Mouse (Mus musculus): ENCODE data around the gene AB124611. TPM values are rescaled to one million over a fixed set of nuclear protein-coding genes. Genes with fewer than 3 reads are reported as not detected.
"Not testable (repeated sequence)": the region's sequence is repeated elsewhere in the genome, so short reads cannot be mapped to it uniquely, and the experiment has no call there.

The AB124611 gene
- 6.0 and 7.1 TPM in 2 replicates for polyA plus RNA-seq (2016; fragmentation: Nextera tagmentation; extraction: Ambion mirVana)

GRCm38 (mm10) chr9:21525937-21526633 lies at the start of gene AB124611:
Gene AB124611 (plus strand): TSS chr9:21526176.
- DNase-seq (ENCODE audit: low spot score) = no peak
- H3K27ac ChIP-seq (replicated peaks) = 0 out of 2 replicates have a peak within 1 kb of the TSS, but pooled peaks have one; percentile 24
- H3K27me3 ChIP-seq (ENCODE audit: low read depth, poor library complexity, severe bottlenecking) = no peaks in the 10 kb centered on the region
- H3K4me3 ChIP-seq = no peak within 1 kb of the TSS
- 0 out of 2 replicates have a peak, but pooled peaks cover 4% of the 10 kb centered on the region for H3K9me3 ChIP-seq (replicated peaks)
- 71% methylated on average over 14 of the region's 14 CpGs for WGBS
- H3K36me3 ChIP-seq = peaks cover 7% of the 10 kb centered on the region
- peaks cover 12% of the 10 kb centered on the region for H3K4me1 ChIP-seq

DNA sequence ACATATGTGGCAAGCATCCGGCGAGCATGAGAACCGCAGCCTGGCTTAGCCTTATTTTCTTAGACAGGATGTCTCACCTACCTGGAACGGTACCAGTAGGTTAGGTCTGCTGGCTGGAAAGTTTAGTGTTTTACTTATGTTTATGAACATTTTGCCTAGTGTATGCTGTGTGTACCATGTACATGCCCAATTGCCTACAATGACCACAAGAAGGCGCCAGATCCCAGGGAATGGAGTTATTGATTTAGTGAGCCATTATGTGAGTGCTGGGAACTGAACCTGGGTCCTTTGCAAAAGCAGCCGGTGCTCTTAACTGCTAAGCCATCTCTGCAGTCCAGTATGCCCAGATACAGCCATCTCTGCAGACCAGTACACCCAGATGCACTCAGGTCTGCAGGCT lies 48.3 kb upstream of the AB124611 start:
- H3K4me1 ChIP-seq = no peaks in the 10 kb centered on the region
- peaks cover 9% of the 10 kb centered on the region; the same call in 1 of the 2 replicates for H3K9me3 ChIP-seq (replicated peaks)
- H3K27ac ChIP-seq (replicated peaks) = no peak overlapping the region
- 95% methylated on average over 6 of the region's 6 CpGs for WGBS
- no peak for DNase-seq (ENCODE audit: low spot score)
- no peaks in the 10 kb centered on the region for H3K27me3 ChIP-seq (ENCODE audit: low read depth, poor library complexity, severe bottlenecking)
- H3K4me3 ChIP-seq = no peak overlapping the region
- peaks cover 98% of the 10 kb centered on the region for H3K36me3 ChIP-seq

DNA sequence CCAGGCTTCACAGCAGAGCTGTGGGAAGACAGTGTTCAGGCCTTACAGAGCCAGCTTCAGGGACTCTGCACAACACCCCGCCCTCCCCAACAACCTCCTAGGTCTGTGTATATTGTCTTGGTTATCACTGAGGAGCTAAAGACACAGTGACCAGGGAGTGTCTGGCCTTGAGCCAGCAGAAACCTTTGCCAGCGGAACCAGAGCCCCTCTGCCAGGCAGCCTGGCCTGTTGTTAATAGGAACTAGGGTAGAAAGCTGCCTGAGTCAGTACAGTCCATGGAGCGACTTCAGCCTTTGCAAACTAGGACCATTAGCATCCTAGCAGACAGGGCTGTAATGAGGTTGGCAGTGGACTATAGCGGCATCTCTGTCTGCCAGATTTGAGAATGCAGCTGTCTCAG lies 41.9 kb upstream of the AB124611 start:
- whole genome bisulfite sequencing = 95% methylated on average over 4 of the region's 4 CpGs
- Histone ChIP-seq H3K4me3 (no peak overlapping the region), H3K27ac (replicated peaks) (no peak overlapping the region), H3K4me1 (no peaks in the 10 kb centered on the region), H3K9me3 (replicated peaks) (no peaks in the 10 kb centered on the region), H3K36me3 (peaks cover 91% of the 10 kb centered on the region), H3K27me3 (ENCODE audit: low read depth, poor library complexity, severe bottlenecking) (no peaks in the 10 kb centered on the region)
- DNase-seq (ENCODE audit: low spot score) = no peak

GRCm38 (mm10) chr9:21488246-21488645 lies 37.7 kb upstream of the AB124611 start:
- peaks cover 75% of the 10 kb centered on the region for H3K36me3 ChIP-seq
- not testable (repeated sequence) for DNase-seq (ENCODE audit: low spot score); H3K4me3 ChIP-seq; H3K27ac ChIP-seq (replicated peaks); H3K27me3 ChIP-seq (ENCODE audit: low read depth, poor library complexity, severe bottlenecking); H3K9me3 ChIP-seq (replicated peaks); H3K4me1 ChIP-seq
- WGBS = 95% methylated on average over 1 of the region's 2 CpGs

DNA sequence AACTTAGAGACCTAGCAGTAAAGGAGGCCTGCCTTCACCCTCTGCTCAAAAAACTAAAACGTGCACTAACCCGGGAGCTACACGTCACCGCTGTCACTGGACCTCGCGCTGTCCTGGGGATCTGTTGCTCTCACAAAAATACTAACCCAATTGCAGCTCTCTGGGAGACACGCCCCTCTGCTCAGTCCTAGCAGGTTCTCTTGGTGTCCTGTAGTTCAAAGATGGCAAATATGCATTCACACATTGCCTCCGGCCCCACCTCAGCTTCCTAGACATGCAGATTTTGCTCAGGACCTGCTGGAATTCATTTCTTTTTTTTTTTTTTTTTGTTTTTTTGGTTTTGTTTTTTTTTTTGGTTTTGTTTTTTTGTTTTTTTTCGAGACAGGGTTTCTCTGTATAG lies 35.3 kb upstream of the AB124611 start:
- no peaks in the 10 kb centered on the region for H3K27me3 ChIP-seq (ENCODE audit: low read depth, poor library complexity, severe bottlenecking)
- no peaks in the 10 kb centered on the region for H3K9me3 ChIP-seq (replicated peaks)
- no peak overlapping the region for H3K27ac ChIP-seq (replicated peaks)
- 94% methylated on average over 9 of the region's 9 CpGs for WGBS
- H3K4me1 ChIP-seq = 0 out of 2 replicates have a peak, but pooled peaks cover 4% of the 10 kb centered on the region
- H3K36me3 ChIP-seq = peaks cover 75% of the 10 kb centered on the region
- DNase-seq (ENCODE audit: low spot score) = no peak
- no peak overlapping the region for H3K4me3 ChIP-seq

DNA sequence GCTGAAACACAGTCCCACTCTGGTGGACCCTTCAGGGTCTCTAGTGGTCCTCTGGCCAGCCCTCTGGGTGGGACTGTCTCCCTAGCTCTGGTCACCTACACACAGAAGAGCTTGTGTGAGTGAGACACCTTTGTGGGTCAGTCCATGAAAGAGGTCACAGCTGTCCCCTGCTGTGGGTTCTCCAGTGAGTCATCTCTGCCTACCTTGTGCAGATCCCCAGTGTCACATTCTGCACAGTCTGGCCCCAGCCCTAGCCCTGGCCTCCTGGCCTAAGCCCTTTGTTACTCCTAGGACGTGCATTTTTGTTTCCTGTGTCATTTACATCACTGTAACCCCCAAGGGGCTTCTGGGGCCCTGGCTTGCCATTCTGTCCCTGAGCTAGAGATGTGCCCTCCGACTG lies 32.1 kb upstream of the AB124611 start:
- no peaks in the 10 kb centered on the region for H3K27me3 ChIP-seq (ENCODE audit: low read depth, poor library complexity, severe bottlenecking)
- peaks cover 68% of the 10 kb centered on the region for H3K36me3 ChIP-seq
- 0 out of 2 replicates have a peak, but pooled peaks cover 4% of the 10 kb centered on the region for H3K4me1 ChIP-seq
- no peak overlapping the region for H3K4me3 ChIP-seq
- WGBS = 57% methylated on average over 2 of the region's 2 CpGs
- H3K9me3 ChIP-seq (replicated peaks) = no peaks in the 10 kb centered on the region
- no peak for DNase-seq (ENCODE audit: low spot score)
- H3K27ac ChIP-seq (replicated peaks) = no peak overlapping the region

DNA sequence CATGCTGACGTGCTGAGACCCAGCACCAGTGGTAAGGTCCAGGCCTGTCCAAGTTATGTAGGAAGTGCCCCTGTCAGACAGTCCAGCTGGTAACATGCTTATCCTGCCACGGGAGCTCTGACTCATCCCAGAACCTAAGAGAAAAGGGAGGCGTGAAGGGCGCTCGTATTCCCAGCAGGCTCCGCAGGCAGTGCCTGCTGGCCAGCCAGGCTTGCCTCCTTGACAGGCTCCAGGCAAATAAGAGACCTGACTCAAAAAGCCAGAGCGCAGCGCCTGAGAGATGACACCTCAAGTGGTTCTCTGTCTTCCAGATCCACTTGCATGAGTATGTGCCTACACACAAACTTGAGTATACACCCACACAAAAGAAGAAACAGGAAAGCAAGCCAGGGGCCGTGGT lies 31.2 kb upstream of the AB124611 start:
- Histone ChIP-seq H3K4me3 (no peak overlapping the region), H3K27me3 (ENCODE audit: low read depth, poor library complexity, severe bottlenecking) (no peaks in the 10 kb centered on the region), H3K36me3 (peaks cover 72% of the 10 kb centered on the region), H3K27ac (replicated peaks) (no peak overlapping the region), H3K4me1 (0 out of 2 replicates have a peak, but pooled peaks cover 4% of the 10 kb centered on the region), H3K9me3 (replicated peaks) (no peaks in the 10 kb centered on the region)
- no peak for DNase-seq (ENCODE audit: low spot score)
- 89% methylated on average over 9 of the region's 9 CpGs for WGBS

GRCm38 (mm10) chr9:21496308-21497049 lies 29.5 kb upstream of the AB124611 start:
- H3K4me1 ChIP-seq = 0 out of 2 replicates have a peak, but pooled peaks cover 4% of the 10 kb centered on the region
- H3K27ac ChIP-seq (replicated peaks) = peak overlapping the region; percentile 20; the same call in 1 of the 2 replicates
- DNase-seq (ENCODE audit: low spot score) = peak; percentile 39
- H3K9me3 ChIP-seq (replicated peaks) = no peaks in the 10 kb centered on the region
- H3K27me3 ChIP-seq (ENCODE audit: low read depth, poor library complexity, severe bottlenecking) = no peaks in the 10 kb centered on the region
- WGBS = 82% methylated on average over 19 of the region's 19 CpGs
- H3K4me3 ChIP-seq = no peak overlapping the region
- H3K36me3 ChIP-seq = peaks cover 66% of the 10 kb centered on the region

- peaks cover 60% of the 10 kb centered on the region for H3K36me3 ChIP-seq
- 0 out of 2 replicates have a peak, but pooled peaks cover 4% of the 10 kb centered on the region for H3K4me1 ChIP-seq
- H3K27ac ChIP-seq (replicated peaks) = peak overlapping the region; percentile 20; the same call in 1 of the 2 replicates
- no peaks in the 10 kb centered on the region for H3K27me3 ChIP-seq (ENCODE audit: low read depth, poor library complexity, severe bottlenecking)
- no peak for DNase-seq (ENCODE audit: low spot score)
- no peaks in the 10 kb centered on the region for H3K9me3 ChIP-seq (replicated peaks)
- no peak overlapping the region for H3K4me3 ChIP-seq
- 88% methylated on average over 16 of the region's 16 CpGs for WGBS
Measured at GRCm38 (mm10) chr9:21497050-21497542, 28.9 kb upstream of the AB124611 start.

DNA sequence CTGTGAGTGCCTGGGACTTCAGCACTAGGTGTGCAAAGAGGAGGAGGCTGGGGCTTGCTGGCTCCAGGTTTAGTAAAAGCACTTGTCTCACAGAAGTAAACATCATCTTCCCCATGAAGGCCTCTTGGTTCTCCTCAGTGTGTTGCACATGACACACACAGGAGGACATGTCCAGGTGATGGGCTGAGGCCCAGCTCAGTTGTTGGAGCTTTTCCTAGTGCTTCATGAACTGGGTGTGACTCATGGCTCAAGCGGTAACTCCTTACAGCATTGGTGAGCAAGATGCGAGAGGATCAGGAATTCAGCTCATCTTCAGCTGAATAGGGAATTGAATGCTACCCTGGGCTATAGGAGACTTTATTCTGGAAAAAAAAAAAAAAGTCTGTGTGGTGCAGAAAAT lies 28.3 kb upstream of the AB124611 start:
- no peak overlapping the region for H3K4me3 ChIP-seq
- 92% methylated on average over 2 of the region's 2 CpGs for WGBS

DNA sequence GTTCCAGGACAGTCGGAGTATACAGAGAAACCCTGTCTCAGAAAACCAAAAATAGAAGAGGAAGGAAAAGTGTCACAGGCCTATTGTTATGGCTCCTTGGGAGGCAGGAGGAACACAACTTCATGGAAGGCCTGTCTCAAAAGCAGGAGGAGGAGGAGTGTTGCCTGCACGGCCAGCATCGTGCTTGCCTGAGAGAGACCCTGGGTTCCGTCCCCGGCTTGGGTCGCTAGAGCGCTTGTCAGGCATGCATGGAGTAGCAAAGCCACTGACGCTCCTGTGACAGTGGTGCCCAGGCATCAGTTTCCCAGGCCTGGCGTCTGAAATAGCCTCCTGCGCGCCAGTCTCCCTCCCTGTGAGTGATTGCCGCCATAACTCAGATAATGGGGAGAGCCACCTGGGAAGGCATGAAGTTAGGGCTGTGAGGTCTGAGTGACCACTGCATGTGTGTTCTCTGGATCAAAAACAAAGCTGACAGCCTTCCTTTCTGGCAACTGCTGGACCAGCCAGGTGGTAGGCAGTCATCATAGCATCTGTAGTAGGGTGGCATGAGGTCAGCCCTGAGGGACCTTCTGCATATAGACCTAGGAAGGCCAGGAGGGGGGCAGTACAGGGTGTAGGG lies 27.6 kb upstream of the AB124611 start:
- no peak for DNase-seq (ENCODE audit: low spot score)
- Histone ChIP-seq H3K27ac (replicated peaks) (no peak overlapping the region), H3K27me3 (ENCODE audit: low read depth, poor library complexity, severe bottlenecking) (no peaks in the 10 kb centered on the region), H3K36me3 (peaks cover 62% of the 10 kb centered on the region), H3K9me3 (replicated peaks) (no peaks in the 10 kb centered on the region), H3K4me1 (0 out of 2 replicates have a peak, but pooled peaks cover 4% of the 10 kb centered on the region), H3K4me3 (no peak overlapping the region)
- WGBS = 89% methylated on average over 12 of the region's 12 CpGs

More for the DNA sequence above, 28.3 kb upstream of the AB124611 start:
- Histone ChIP-seq H3K27me3 (ENCODE audit: low read depth, poor library complexity, severe bottlenecking) (no peaks in the 10 kb centered on the region), H3K9me3 (replicated peaks) (no peaks in the 10 kb centered on the region), H3K36me3 (peaks cover 58% of the 10 kb centered on the region), H3K27ac (replicated peaks) (peak overlapping the region; percentile 20; the same call in 1 of the 2 replicates), H3K4me1 (0 out of 2 replicates have a peak, but pooled peaks cover 4% of the 10 kb centered on the region)
- DNase-seq (ENCODE audit: low spot score) = no peak

- WGBS = 96% methylated on average over 8 of the region's 8 CpGs
- DNase-seq (ENCODE audit: low spot score) = no peak
- no peak overlapping the region for H3K4me3 ChIP-seq
Measured at GRCm38 (mm10) chr9:21503352-21503751, 22.6 kb upstream of the AB124611 start.

More at GRCm38 (mm10) chr9:21503352-21503751, 22.6 kb upstream of the AB124611 start:
- H3K27ac ChIP-seq (replicated peaks) = no peak overlapping the region
- H3K27me3 ChIP-seq (ENCODE audit: low read depth, poor library complexity, severe bottlenecking) = no peaks in the 10 kb centered on the region
- no peaks in the 10 kb centered on the region for H3K4me1 ChIP-seq
- H3K9me3 ChIP-seq (replicated peaks) = no peaks in the 10 kb centered on the region
- H3K36me3 ChIP-seq = peaks cover 68% of the 10 kb centered on the region
